Mouse (Mus musculus): ENCODE data around the gene Rcc1l. TPM values are rescaled to one million over a fixed set of nuclear protein-coding genes. Genes with fewer than 3 reads are reported as not detected.

Rcc1l gene
- polyA plus RNA-seq, 1 experiment from 2014 or later = 44.5 TPM

- Histone ChIP-seq H3K4me3 (peak within 1 kb of the TSS; percentile 73), H3K27me3 (ENCODE audit: low read depth, poor library complexity, severe bottlenecking) (no peaks in the 10 kb centered on the region), H3K4me1 (peaks cover 26% of the 10 kb centered on the region), H3K9me3 (replicated peaks) (no peaks in the 10 kb centered on the region), H3K36me3 (no peaks in the 10 kb centered on the region), H3K27ac (peak within 1 kb of the TSS; percentile 99)
- DNase-seq (ENCODE audit: low spot score) = peak; percentile 98
- under 1% methylated on average over 92 of the region's 92 CpGs for WGBS
These were observed 7.6 kb upstream of the Rcc1l start, which contains the start of gene Gtf2ird2 for GRCm38 (mm10) chr5:134183880-134184808. TSS of gene Gtf2ird2 (plus strand) at chr5:134184019.

GRCm38 (mm10) chr5:134183162-134183561, 6.6 kb upstream of the Rcc1l start:
- peak; percentile 42 for DNase-seq (ENCODE audit: low spot score)

GRCm38 (mm10) chr5:134182735-134183134, 6.2 kb upstream of the Rcc1l start:
- peaks cover 24% of the 10 kb centered on the region for H3K4me1 ChIP-seq
- no peak for DNase-seq (ENCODE audit: low spot score)
- no peaks in the 10 kb centered on the region for H3K36me3 ChIP-seq
- no peaks in the 10 kb centered on the region for H3K9me3 ChIP-seq (replicated peaks)
- peak overlapping the region; percentile 73 for H3K4me3 ChIP-seq
- WGBS = 76% methylated on average over 4 of the region's 4 CpGs
- H3K27me3 ChIP-seq (ENCODE audit: low read depth, poor library complexity, severe bottlenecking) = no peaks in the 10 kb centered on the region
- H3K27ac ChIP-seq = no peak overlapping the region; the same call in 1 of the 2 replicates

More at GRCm38 (mm10) chr5:134183162-134183561, 6.6 kb upstream of the Rcc1l start:
- H3K36me3 ChIP-seq = no peaks in the 10 kb centered on the region
- no peaks in the 10 kb centered on the region for H3K9me3 ChIP-seq (replicated peaks)
- 58% methylated on average over 7 of the region's 7 CpGs for WGBS
- peak overlapping the region; percentile 73 for H3K4me3 ChIP-seq
- peak overlapping the region; percentile 99 for H3K27ac ChIP-seq
- no peaks in the 10 kb centered on the region for H3K27me3 ChIP-seq (ENCODE audit: low read depth, poor library complexity, severe bottlenecking)
- peaks cover 24% of the 10 kb centered on the region for H3K4me1 ChIP-seq

GRCm38 (mm10) chr5:134182172-134182571, 5.6 kb upstream of the Rcc1l start:
- Histone ChIP-seq H3K27me3 (ENCODE audit: low read depth, poor library complexity, severe bottlenecking) (no peaks in the 10 kb centered on the region), H3K27ac (0 out of 2 replicates have a peak overlapping the region, but pooled peaks have one; percentile 51), H3K36me3 (no peaks in the 10 kb centered on the region), H3K4me1 (peaks cover 24% of the 10 kb centered on the region), H3K9me3 (replicated peaks) (no peaks in the 10 kb centered on the region), H3K4me3 (no peak overlapping the region)
- WGBS = 67% methylated on average over 3 of the region's 3 CpGs
- DNase-seq (ENCODE audit: low spot score) = no peak

GRCm38 (mm10) chr5:134179871-134180270, 3.3 kb upstream of the Rcc1l start:
- peak; percentile 85 for DNase-seq (ENCODE audit: low spot score)
- WGBS = 31% methylated on average over 7 of the region's 7 CpGs
- H3K27me3 ChIP-seq (ENCODE audit: low read depth, poor library complexity, severe bottlenecking) = no peaks in the 10 kb centered on the region
- no peaks in the 10 kb centered on the region for H3K9me3 ChIP-seq (replicated peaks)
- H3K4me1 ChIP-seq = peaks cover 34% of the 10 kb centered on the region
- no peak overlapping the region for H3K27ac ChIP-seq
- no peak overlapping the region for H3K4me3 ChIP-seq
- no peaks in the 10 kb centered on the region for H3K36me3 ChIP-seq

- Histone ChIP-seq H3K4me1 (peaks cover 35% of the 10 kb centered on the region), H3K27ac (no peak overlapping the region), H3K27me3 (ENCODE audit: low read depth, poor library complexity, severe bottlenecking) (no peaks in the 10 kb centered on the region), H3K4me3 (no peak overlapping the region), H3K36me3 (peaks cover 7% of the 10 kb centered on the region), H3K9me3 (replicated peaks) (no peaks in the 10 kb centered on the region)
- WGBS = 75% methylated on average over 7 of the region's 7 CpGs
- no peak for DNase-seq (ENCODE audit: low spot score)
These were observed 2.0 kb upstream of the Rcc1l start for GRCm38 (mm10) chr5:134178536-134178935.

- H3K36me3 ChIP-seq = peaks cover 27% of the 10 kb centered on the region
- peak overlapping the region; percentile 86 for H3K27ac ChIP-seq
- WGBS = 5% methylated on average over 10 of the region's 10 CpGs
- DNase-seq (ENCODE audit: low spot score) = no peak
- no peaks in the 10 kb centered on the region for H3K9me3 ChIP-seq (replicated peaks)
- H3K4me1 ChIP-seq = peaks cover 14% of the 10 kb centered on the region
- no peaks in the 10 kb centered on the region for H3K27me3 ChIP-seq (ENCODE audit: low read depth, poor library complexity, severe bottlenecking)
- H3K4me3 ChIP-seq = peak overlapping the region; percentile 70
These were observed 878 bp downstream of the Rcc1l start for GRCm38 (mm10) chr5:134175696-134176095.

GRCm38 (mm10) chr5:134173206-134173605, 3.4 kb downstream of the Rcc1l start:
- WGBS = 49% methylated on average over 4 of the region's 4 CpGs
- H3K4me3 ChIP-seq = no peak overlapping the region
- H3K4me1 ChIP-seq = peaks cover 14% of the 10 kb centered on the region
- H3K36me3 ChIP-seq = peaks cover 47% of the 10 kb centered on the region
- H3K27me3 ChIP-seq (ENCODE audit: low read depth, poor library complexity, severe bottlenecking) = no peaks in the 10 kb centered on the region
- H3K27ac ChIP-seq = no peak overlapping the region
- H3K9me3 ChIP-seq (replicated peaks) = no peaks in the 10 kb centered on the region
- DNase-seq (ENCODE audit: low spot score) = peak; percentile 55

GRCm38 (mm10) chr5:134170167-134170566, 6.4 kb downstream of the Rcc1l start:
- 94% methylated on average over 8 of the region's 8 CpGs for WGBS
- Histone ChIP-seq H3K9me3 (replicated peaks) (no peaks in the 10 kb centered on the region), H3K27me3 (ENCODE audit: low read depth, poor library complexity, severe bottlenecking) (no peaks in the 10 kb centered on the region), H3K4me3 (no peak overlapping the region), H3K4me1 (peaks cover 7% of the 10 kb centered on the region), H3K36me3 (peaks cover 75% of the 10 kb centered on the region), H3K27ac (no peak overlapping the region)
- no peak for DNase-seq (ENCODE audit: low spot score)

- H3K9me3 ChIP-seq (replicated peaks) = no peaks in the 10 kb centered on the region
- DNase-seq (ENCODE audit: low spot score) = no peak
- 92% methylated on average over 10 of the region's 10 CpGs for WGBS
- no peak overlapping the region for H3K4me3 ChIP-seq
- peaks cover 83% of the 10 kb centered on the region for H3K36me3 ChIP-seq
- H3K27me3 ChIP-seq (ENCODE audit: low read depth, poor library complexity, severe bottlenecking) = no peaks in the 10 kb centered on the region
- no peak overlapping the region for H3K27ac ChIP-seq
- H3K4me1 ChIP-seq = no peaks in the 10 kb centered on the region; the same call in 1 of the 2 replicates
These were observed 7.3 kb downstream of the Rcc1l start for GRCm38 (mm10) chr5:134169231-134169630.

GRCm38 (mm10) chr5:134168033-134168432, 8.5 kb downstream of the Rcc1l start:
- Histone ChIP-seq H3K27me3 (ENCODE audit: low read depth, poor library complexity, severe bottlenecking) (no peaks in the 10 kb centered on the region), H3K9me3 (replicated peaks) (no peaks in the 10 kb centered on the region), H3K36me3 (peaks cover 87% of the 10 kb centered on the region), H3K27ac (no peak overlapping the region), H3K4me3 (no peak overlapping the region), H3K4me1 (no peaks in the 10 kb centered on the region; the same call in 1 of the 2 replicates)
- DNase-seq (ENCODE audit: low spot score) = no peak
- WGBS = 85% methylated on average over 9 of the region's 9 CpGs

- Histone ChIP-seq H3K9me3 (replicated peaks) (no peaks in the 10 kb centered on the region), H3K27me3 (ENCODE audit: low read depth, poor library complexity, severe bottlenecking) (no peaks in the 10 kb centered on the region), H3K4me3 (no peak overlapping the region), H3K27ac (no peak overlapping the region), H3K4me1 (no peaks in the 10 kb centered on the region; the same call in 1 of the 2 replicates), H3K36me3 (peaks cover 90% of the 10 kb centered on the region)
- whole genome bisulfite sequencing = 90% methylated on average over 7 of the region's 7 CpGs
- no peak for DNase-seq (ENCODE audit: low spot score)
These were observed 9.9 kb downstream of the Rcc1l start for GRCm38 (mm10) chr5:134166642-134167041.

- Histone ChIP-seq H3K9me3 (replicated peaks) (no peaks in the 10 kb centered on the region), H3K4me3 (no peak overlapping the region), H3K4me1 (no peaks in the 10 kb centered on the region; the same call in 1 of the 2 replicates), H3K36me3 (peaks cover 90% of the 10 kb centered on the region), H3K27ac (no peak overlapping the region), H3K27me3 (ENCODE audit: low read depth, poor library complexity, severe bottlenecking) (no peaks in the 10 kb centered on the region)
- 91% methylated on average over 5 of the region's 5 CpGs for WGBS
- no peak for DNase-seq (ENCODE audit: low spot score)
These were observed 11.9 kb downstream of the Rcc1l start for GRCm38 (mm10) chr5:134164688-134165087.

All from limb, embryonic 10.5 days (tissue).